Mouse (Mus musculus): ENCODE results near the gene Oas1e.

DNA sequence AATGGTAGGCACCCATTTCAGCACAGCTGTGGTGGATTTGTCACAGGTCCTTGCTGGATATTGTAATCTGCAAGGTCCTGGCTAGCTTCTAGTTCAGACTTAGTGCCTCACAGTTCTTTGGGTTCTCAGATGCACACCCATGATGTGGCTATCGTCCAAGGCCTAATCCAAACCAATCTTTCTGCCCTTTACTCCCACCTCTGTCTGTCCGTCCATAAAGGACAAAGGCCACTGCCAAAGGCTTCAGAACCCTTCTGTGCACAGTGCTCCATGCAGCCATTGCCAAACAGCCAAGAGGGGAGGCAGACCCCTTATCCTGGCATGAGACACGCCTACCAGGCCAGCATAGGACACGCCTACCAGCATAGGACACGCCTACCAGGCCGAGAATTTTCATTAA, 13.8 kb upstream of the Oas1e start:
- TF ChIP-seq EP300 (IDR thresholded peaks at IDR 0.05; ENCODE audit: low read length), result no peak
- TF ChIP-seq CTCF (conservative IDR thresholded peaks at IDR 0.05 in 1 of 2, IDR thresholded peaks at IDR 0.05 in 1 of 2; ENCODE audit: low read depth in 2 of 2, low read length in 2 of 2), result no peak
- no peak for TF ChIP-seq PAX5 (IDR thresholded peaks at IDR 0.05; ENCODE audit: low read length)
- TF ChIP-seq TBP (conservative IDR thresholded peaks at IDR 0.05; ENCODE audit: low read depth, low read length), result no peak
- TF ChIP-seq MEF2A (IDR thresholded peaks at IDR 0.05; ENCODE audit: borderline replicate concordance, low read depth, low read length), result no peak
- no peak for TF ChIP-seq TCF12 (IDR thresholded peaks at IDR 0.05; ENCODE audit: low read depth, low read length)
- no peak for TF ChIP-seq JUND (conservative IDR thresholded peaks at IDR 0.05; ENCODE audit: low read depth, low read length)
- no peak for TF ChIP-seq E2F4 (IDR thresholded peaks at IDR 0.05; ENCODE audit: insufficient replicate concordance, low read depth, low read length)
- TF ChIP-seq NELFE (IDR thresholded peaks at IDR 0.05; ENCODE audit: low read depth, low read length), result no peak
- no peak for TF ChIP-seq POLR2A (IDR thresholded peaks at IDR 0.05; ENCODE audit: low read depth, low read length)
- no peak for TF ChIP-seq MXI1 (IDR thresholded peaks at IDR 0.05; ENCODE audit: low read depth, low read length)
- no peak for TF ChIP-seq ZC3H11A (IDR thresholded peaks at IDR 0.05; ENCODE audit: low read depth, low read length)
- no peak for TF ChIP-seq GABPA (IDR thresholded peaks at IDR 0.05; ENCODE audit: insufficient replicate concordance, low read depth, low read length)
